Mouse (Mus musculus) liver, postnatal 0 days (tissue): ENCODE measurements around the gene Ttll8. TPM values are rescaled to one million over a fixed set of nuclear protein-coding genes. Genes with fewer than 3 reads are reported as not detected.

Experiments
- ATAC-seq: fragments of 200-750 bp; cut with Nextera tagmentation; 2 replicates; pipeline ENCODE4 v1.8.0; 2017; ENCODE audit warnings: mild to moderate bottlenecking, moderate library complexity
- DNase-seq: peaks from one replicate; pipeline ENCODE4 v3.0.0-alpha.2; 2016
- H3K27ac ChIP-seq: fragments of 300-500 bp; sonication (generic); 2 replicates; pipeline ENCODE4 v1.5.1; 2014; ENCODE audit warnings: antibody characterized with exemption, moderate library complexity, mild to moderate bottlenecking, low read depth
- H3K27me3 ChIP-seq: fragments of 300-500 bp; sonication (generic); 2 replicates; pipeline ENCODE4 v1.6.1; 2014; ENCODE audit warnings: low read length, control low read depth, mixed read lengths; ENCODE audit not compliant: insufficient read depth
- H3K36me3 ChIP-seq: fragments of 300-500 bp; sonication (generic); replicated peaks from 2 replicates; pipeline ENCODE4 v1.6.1; 2014; ENCODE audit warnings: mild to moderate bottlenecking, control low read depth, low read length, moderate library complexity, mixed read lengths; ENCODE audit not compliant: insufficient read depth
- H3K4me1 ChIP-seq: fragments of 300-500 bp; sonication (generic); 2 replicates; pipeline ENCODE4 v1.6.1; 2014; ENCODE audit warnings: antibody characterized with exemption, mild to moderate bottlenecking, control low read depth; ENCODE audit not compliant: insufficient read depth
- H3K4me2 ChIP-seq: fragments of 300-500 bp; sonication (generic); 2 replicates; pipeline ENCODE4 v1.6.1; 2014; ENCODE audit warnings: low read depth, mild to moderate bottlenecking, low read length, moderate library complexity, mixed read lengths
- H3K4me3 ChIP-seq: fragments of 300-500 bp; sonication (generic); 2 replicates; pipeline ENCODE4 v1.5.1; 2014; ENCODE audit warnings: low read depth, low read length
- H3K9ac ChIP-seq: fragments of 300-500 bp; sonication (generic); replicated peaks from 2 replicates; pipeline ENCODE4 v1.6.1; 2014; ENCODE audit warnings: mild to moderate bottlenecking, moderate library complexity
- H3K9me3 ChIP-seq: fragments of 300-500 bp; sonication (generic); 2 replicates; pipeline ENCODE4 v1.6.1; 2016; ENCODE audit warnings: mild to moderate bottlenecking, control low read depth, low read length, mixed read lengths
- CTCF ChIP-seq: sonication (generic); IDR thresholded peaks from 2 replicates; pipeline ENCODE4 v1.5.1; 2016; ENCODE audit warnings: antibody characterized with exemption, low read depth
- EP300 ChIP-seq: IDR thresholded peaks from 2 replicates; pipeline ENCODE4 v1.6.1; 2016; ENCODE audit warnings: antibody characterized with exemption, low read depth, mild to moderate bottlenecking
- WGBS: fragments of 180-500 bp; shearing (Covaris S2); extraction: QIAGEN DNeasy Blood & Tissue Kit; methylation state at CpG from one replicate; pipeline ENCODE4 v1.1.7; 2014; ENCODE audit not compliant: insufficient replicate concordance; 5-methylcytosine and 5-hydroxymethylcytosine counted together
- polyA plus RNA-seq: library from polyadenylated mRNA; unstranded; fragments of >200 nt; fragmentation: Nextera tagmentation; extraction: Ambion mirVana; gene quantifications from 2 replicates; pipeline ENCODE4 v1.2.1, GENCODE M21; 2015

Gene Ttll8
- polyA plus RNA-seq, 1 experiment from 2014 or later, result not detected

DNA sequence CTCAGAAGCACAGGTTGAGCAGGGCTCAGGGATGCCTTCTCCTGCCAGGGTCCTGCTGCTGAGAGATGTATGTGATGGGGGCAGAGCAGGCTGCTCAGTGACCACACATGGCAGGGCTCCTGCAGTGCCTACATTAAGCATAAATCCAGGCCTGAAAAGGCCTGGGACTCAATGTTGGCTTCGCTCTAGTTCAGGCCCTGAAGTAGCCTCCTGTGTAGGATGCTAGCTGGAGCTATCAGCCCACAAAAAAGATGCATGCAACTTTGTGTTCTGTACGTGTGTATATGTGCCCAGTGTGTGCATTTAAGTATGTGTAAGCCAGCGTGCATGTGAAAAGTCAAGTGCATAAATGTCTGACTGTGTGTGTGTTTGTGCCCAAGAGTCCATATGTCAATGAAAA lies 80.2 kb downstream of the Ttll8 start:
- no peaks in the 10 kb centered on the region for H3K9me3 ChIP-seq
- 81% methylated on average over 3 of the region's 3 CpGs for WGBS
- H3K4me3 ChIP-seq, result no peak overlapping the region
- DNase-seq, result no peak
- no peak overlapping the region for H3K9ac ChIP-seq
- H3K36me3 ChIP-seq, result no peaks in the 10 kb centered on the region
- TF ChIP-seq CTCF (no peak), EP300 (no peak)
- ATAC-seq, result no peak
- H3K4me1 ChIP-seq, result peaks cover 20% of the 10 kb centered on the region
- no peaks in the 10 kb centered on the region for H3K27me3 ChIP-seq
- no peak overlapping the region for H3K27ac ChIP-seq
- H3K4me2 ChIP-seq, result no peak overlapping the region

DNA sequence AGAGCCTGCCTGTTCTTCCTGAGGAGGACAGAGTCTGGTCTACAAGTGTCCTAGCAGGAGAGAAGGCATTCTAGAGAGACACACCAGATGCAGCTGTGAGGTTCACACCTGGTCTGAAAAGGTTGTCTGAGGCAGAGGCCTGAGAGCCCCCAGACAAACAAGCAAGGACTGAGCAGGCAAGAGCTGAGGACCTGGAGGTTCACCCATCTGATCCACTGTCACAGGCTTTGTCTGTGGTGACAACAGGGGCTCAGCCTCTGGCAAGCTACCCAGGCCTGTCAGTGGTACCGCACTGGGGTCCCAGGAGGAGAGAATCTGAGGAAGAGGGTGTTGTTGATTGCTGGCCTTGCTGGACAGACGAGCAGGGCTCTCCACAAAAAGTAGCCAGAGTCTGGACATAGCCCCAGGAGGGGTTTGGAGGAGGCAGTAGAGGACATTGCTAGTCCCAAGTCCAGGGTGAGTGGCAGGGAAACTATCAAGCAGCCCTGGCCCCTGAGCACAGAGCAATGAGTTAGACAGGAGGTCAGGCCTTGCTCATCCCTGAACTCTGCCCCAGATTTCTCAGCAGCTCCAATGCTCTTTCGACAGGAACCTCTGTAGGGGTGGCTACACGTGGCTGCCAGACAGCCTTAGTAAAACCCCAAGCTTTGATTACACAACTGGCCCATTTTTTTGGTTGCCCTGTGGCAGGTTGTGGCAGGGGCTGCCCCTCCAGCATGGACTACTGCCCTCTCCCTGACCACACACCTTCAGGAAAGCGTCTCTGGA lies 83.6 kb downstream of the Ttll8 start:
- no peak overlapping the region for H3K9ac ChIP-seq
- peak overlapping the region; percentile 87 for H3K27ac ChIP-seq
- H3K4me2 ChIP-seq, result no peak overlapping the region
- H3K4me3 ChIP-seq, result no peak overlapping the region
- no peaks in the 10 kb centered on the region for H3K27me3 ChIP-seq
- TF ChIP-seq EP300, result peak; percentile 87
- TF ChIP-seq CTCF, result no peak
- peaks cover 33% of the 10 kb centered on the region for H3K4me1 ChIP-seq
- peak; percentile 66 for DNase-seq
- 51% methylated on average over 5 of the region's 5 CpGs for WGBS
- H3K9me3 ChIP-seq, result no peaks in the 10 kb centered on the region
- H3K36me3 ChIP-seq, result peaks cover 5% of the 10 kb centered on the region
- ATAC-seq, result peak; percentile 71

DNA sequence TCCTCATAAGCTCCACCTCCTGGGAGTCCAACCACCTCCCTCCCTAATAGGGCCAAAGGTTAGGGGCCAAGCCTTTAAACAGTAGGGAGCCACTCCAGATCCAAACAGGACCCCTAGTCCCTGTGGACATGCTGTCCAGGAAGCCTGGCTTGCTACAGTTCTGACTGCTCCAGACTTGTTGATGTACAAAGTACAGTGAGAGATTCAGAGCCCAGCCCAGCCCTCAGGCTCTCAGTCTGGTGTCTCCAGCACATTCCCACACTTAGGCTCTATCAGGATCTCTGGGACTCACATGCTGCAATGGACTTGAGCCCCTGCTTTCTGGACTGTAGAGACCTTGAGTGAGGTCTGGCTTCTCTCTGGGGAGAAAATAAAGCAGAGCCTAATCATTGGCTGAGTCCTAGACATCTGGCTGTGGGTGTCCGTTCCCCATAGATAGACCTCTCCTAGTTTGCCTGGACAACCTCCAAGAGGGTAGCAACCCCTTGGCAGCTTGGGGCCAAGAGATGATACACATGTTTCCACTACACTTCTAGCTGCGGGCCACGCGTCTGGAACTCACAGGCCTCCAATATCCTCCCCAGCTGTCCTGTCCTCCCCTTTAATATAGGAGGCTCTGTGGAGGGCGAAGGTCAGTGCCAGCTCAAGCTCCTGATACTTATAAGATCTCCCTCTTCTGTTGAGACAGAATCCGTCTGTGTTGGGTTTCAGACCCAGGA lies 86.0 kb downstream of the Ttll8 start:
- peaks cover 41% of the 10 kb centered on the region for H3K4me1 ChIP-seq
- TF ChIP-seq CTCF, result no peak
- no peak; the same call in none of the 2 replicates for TF ChIP-seq EP300
- H3K27ac ChIP-seq, result peak overlapping the region; percentile 97
- no peaks in the 10 kb centered on the region for H3K27me3 ChIP-seq
- H3K4me3 ChIP-seq, result no peak overlapping the region
- no peak overlapping the region for H3K4me2 ChIP-seq
- ATAC-seq (peak; percentile 49), DNase-seq (peak; percentile 58)
- H3K9ac ChIP-seq, result no peak overlapping the region
- 84% methylated on average over 6 of the region's 6 CpGs for WGBS
- H3K36me3 ChIP-seq, result peaks cover 19% of the 10 kb centered on the region
- no peaks in the 10 kb centered on the region for H3K9me3 ChIP-seq

DNA sequence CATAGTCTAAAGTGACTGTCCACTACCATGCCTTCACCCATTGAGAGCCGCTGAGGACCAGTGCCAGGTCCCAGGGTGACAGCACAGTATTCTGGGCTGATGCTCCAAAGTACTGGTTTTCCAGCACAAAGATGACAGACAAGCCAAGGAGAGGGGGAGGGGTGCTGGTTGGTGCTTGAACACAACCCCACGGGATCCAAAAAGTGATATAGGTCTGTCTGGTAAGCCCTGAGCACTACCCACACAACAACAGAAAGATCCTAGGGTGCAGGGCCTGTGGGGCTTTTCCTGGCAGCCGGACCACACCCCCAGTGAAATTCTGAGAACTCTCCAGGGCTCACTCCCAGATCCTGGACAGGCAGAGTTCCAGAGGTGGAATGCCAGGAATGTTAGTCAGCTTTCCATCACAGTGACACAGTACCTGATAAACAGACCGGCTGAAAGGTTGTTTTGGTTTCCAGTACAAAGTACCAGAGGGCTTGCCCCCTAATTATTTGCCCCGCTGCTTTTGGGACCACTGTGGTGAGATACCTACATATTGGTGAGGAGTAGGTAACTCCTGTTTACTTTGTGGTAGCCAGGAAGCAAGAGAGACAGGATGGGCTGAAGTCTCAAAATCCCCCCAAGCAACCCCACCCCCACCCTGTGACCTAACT lies 86.7 kb downstream of the Ttll8 start:
- peaks cover 19% of the 10 kb centered on the region for H3K36me3 ChIP-seq
- 36% methylated on average over 5 of the region's 5 CpGs for WGBS
- TF ChIP-seq CTCF (no peak), EP300 (no peak; the same call in none of the 2 replicates)
- H3K4me3 ChIP-seq, result no peak overlapping the region
- DNase-seq, result peak; percentile 54
- H3K9me3 ChIP-seq, result no peaks in the 10 kb centered on the region
- ATAC-seq, result peak; percentile 50
- H3K27me3 ChIP-seq, result no peaks in the 10 kb centered on the region
- 0 out of 2 replicates have a peak overlapping the region, but pooled peaks have one; percentile 6 for H3K4me2 ChIP-seq
- peak overlapping the region; percentile 97 for H3K27ac ChIP-seq
- peak overlapping the region; percentile 9 for H3K9ac ChIP-seq
- H3K4me1 ChIP-seq, result peaks cover 46% of the 10 kb centered on the region

DNA sequence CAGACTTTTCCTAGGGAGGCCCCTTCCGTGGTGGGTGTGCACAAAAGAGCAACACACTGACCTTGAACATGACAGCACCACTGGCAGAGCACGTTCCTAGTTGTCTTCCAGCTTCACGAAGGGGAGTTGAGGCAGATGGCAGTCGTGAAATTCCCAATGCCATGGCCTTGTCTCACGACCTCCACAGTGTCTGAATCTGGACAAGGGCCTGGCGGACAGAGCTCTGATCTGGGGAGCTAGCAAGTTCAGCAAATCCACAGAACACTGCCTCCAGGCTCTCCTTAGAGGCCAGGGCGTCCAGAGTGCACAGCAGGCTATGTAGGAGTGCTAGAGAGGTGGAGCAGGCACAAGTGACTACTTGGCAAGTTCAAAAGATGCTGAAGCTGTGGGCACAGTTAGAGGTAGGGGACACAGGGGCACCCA lies 87.3 kb downstream of the Ttll8 start:
- no peaks in the 10 kb centered on the region for H3K9me3 ChIP-seq
- no peaks in the 10 kb centered on the region for H3K27me3 ChIP-seq
- H3K36me3 ChIP-seq, result peaks cover 19% of the 10 kb centered on the region
- H3K4me1 ChIP-seq, result peaks cover 46% of the 10 kb centered on the region
- H3K9ac ChIP-seq, result peak overlapping the region; percentile 9
- H3K4me2 ChIP-seq, result no peak overlapping the region
- TF ChIP-seq EP300 (no peak), CTCF (no peak)
- peak overlapping the region; percentile 97 for H3K27ac ChIP-seq
- H3K4me3 ChIP-seq, result no peak overlapping the region
- WGBS, result 48% methylated on average over 7 of the region's 7 CpGs
- no peak for DNase-seq
- no peak for ATAC-seq
